Comparison of ENCODE assay signal across 9 mouse cellular contexts in the genomic region with DNA sequence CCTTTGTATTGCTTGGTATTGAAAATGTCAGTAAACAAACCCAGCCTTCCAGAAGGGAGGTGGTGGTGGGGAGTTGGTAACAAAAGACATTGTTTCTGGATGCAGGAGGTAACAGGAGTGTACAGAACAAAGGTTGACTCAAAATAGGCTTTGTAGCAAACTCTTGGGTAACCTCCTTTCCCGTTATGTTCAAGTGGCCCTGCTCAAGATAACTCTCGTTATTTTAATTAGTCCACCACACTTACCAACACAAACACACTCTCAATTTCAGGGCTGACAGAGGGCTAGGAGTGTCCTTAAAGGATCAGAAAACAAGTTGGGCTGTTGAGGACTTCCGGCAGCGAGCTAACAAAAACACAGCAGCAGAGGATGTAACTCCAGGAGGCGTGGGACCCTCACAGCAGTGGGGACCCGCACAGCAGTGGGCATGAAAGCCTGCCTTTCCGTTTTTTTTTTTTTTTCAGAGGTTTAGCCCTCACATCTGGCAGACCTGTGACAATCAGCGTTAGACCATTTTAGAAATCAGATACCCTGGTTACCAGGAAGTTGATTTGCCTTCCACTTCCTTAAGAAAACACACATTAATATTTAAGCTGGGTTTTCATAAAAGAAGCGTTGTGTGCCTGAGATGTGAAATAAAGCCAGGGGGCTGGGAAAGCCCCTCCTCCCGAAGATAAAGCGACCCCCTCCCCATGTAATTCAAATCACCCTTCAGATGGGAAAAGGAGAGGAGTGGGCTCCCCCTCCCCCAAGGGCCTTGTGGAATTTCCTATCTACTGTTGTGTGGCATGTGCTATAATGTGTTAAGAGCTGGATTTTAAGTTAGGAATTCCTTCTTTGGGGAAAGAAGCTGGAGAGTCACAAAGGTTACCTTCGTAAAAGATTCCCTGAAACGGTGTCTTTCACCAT.
DNase-seq lines count a peak whose midpoint lies in the region; ATAC-seq lines count a peak whose summit lies in the region.
"Had no signal": no experiment of that assay in that cellular context is flagged by ENCODE, and none has a peak within 500 bp of the region (broad histone marks: within the 10 kb centered on the region; RNA-seq: fewer than 3 reads in every experiment).

No protein-coding gene starts in this region.

- peak overlapping the region; percentile 45 for H3K4me3 ChIP-seq in heart, embryonic 10.5 days
- no peak overlapping the region for H3K4me3 ChIP-seq in embryonic facial prominence, embryonic 11.5 days (ENCODE audit: low read depth, low read length)

- no peak overlapping the region; the same call in 1 of the 2 replicates for H3K9ac ChIP-seq in embryonic facial prominence, embryonic 11.5 days (replicated peaks; ENCODE audit: low read length)

- ATAC-seq in embryonic facial prominence, embryonic 11.5 days (replicated peaks; ENCODE audit: insufficient number of reproducible peaks, low FRiP score, low TSS enrichment, low read depth), result peak; percentile 59; the same call in 1 of the 2 replicates
- ATAC-seq in megakaryocyte progenitor cell, adult 5-6 weeks (replicated peaks; ENCODE audit: poor library complexity), result no peak
- no peak for ATAC-seq in cerebellum, adult (ENCODE audit: insufficient number of reproducible peaks, low FRiP score, low TSS enrichment)
- no peak for ATAC-seq in megakaryocyte-erythroid progenitor cell, adult 5-6 weeks (replicated peaks; ENCODE audit: low FRiP score, low TSS enrichment, poor library complexity, severe bottlenecking)

- H3K4me1 ChIP-seq in heart, embryonic 10.5 days, result peaks cover 16% of the 10 kb centered on the region; the same call in 1 of the 2 replicates
- H3K4me1 ChIP-seq in embryonic facial prominence, embryonic 11.5 days (ENCODE audit: control insufficient read depth, insufficient read depth, low read length), result no peaks in the 10 kb centered on the region; the same call in 1 of the 2 replicates

- H3K9me3 ChIP-seq in heart, embryonic 10.5 days, result no peaks in the 10 kb centered on the region
- no peaks in the 10 kb centered on the region for H3K9me3 ChIP-seq in embryonic facial prominence, embryonic 11.5 days (replicated peaks; ENCODE audit: control insufficient read depth, low read length)

- H3K27me3 ChIP-seq in heart, embryonic 10.5 days (ENCODE audit: insufficient read depth, poor library complexity, severe bottlenecking), result no peaks in the 10 kb centered on the region
- H3K27me3 ChIP-seq in embryonic facial prominence, embryonic 11.5 days (ENCODE audit: control insufficient read depth, insufficient read depth, low read length), result no peaks in the 10 kb centered on the region

- H3K36me3 ChIP-seq in heart, embryonic 10.5 days, result no peaks in the 10 kb centered on the region
- H3K36me3 ChIP-seq in embryonic facial prominence, embryonic 11.5 days (replicated peaks; ENCODE audit: control insufficient read depth, insufficient read depth, low read depth, low read length), result no peaks in the 10 kb centered on the region

- H3K27ac ChIP-seq in heart, embryonic 10.5 days, result peak overlapping the region; percentile 80
- peak overlapping the region; percentile 63; the same call in 1 of the 2 replicates for H3K27ac ChIP-seq in embryonic facial prominence, embryonic 11.5 days (replicated peaks; ENCODE audit: low read depth, low read length)

- DNase-seq in heart, embryonic 10.5 days (ENCODE audit: low spot score), result peak; percentile 66
- DNase-seq in heart, postnatal 14 days, result no peak
- DNase-seq in A20 (ENCODE audit: low read depth, low spot score), result peak; percentile 76
- DNase-seq in embryonic facial prominence, embryonic 11.5 days (ENCODE audit: low spot score), result peak; percentile 71
- DNase-seq in mesoderm, embryonic 11.5 days (ENCODE audit: low read depth, low spot score), result peak; percentile 56
- DNase-seq: kidney, adult 9 months had no signal

- peak overlapping the region; percentile 4; the same call in 1 of the 2 replicates for H3K4me2 ChIP-seq in embryonic facial prominence, embryonic 11.5 days (ENCODE audit: low read depth, low read length)

- whole genome bisulfite sequencing in heart, embryonic 10.5 days, result 8% methylated on average over 13 of the region's 13 CpGs
- 4% methylated on average over 13 of the region's 13 CpGs for WGBS in embryonic facial prominence, embryonic 11.5 days

- intact Hi-C loops in heart, postnatal 14 days (cut with DNase I), result no loop called here

Comparison
In these comparisons a context has a peak if more than half of its experiments do, and no peak if none do; other contexts are left out.
1. DNase-seq: peak in heart, embryonic 10.5 days (single experiment), A20 (single experiment), embryonic facial prominence, embryonic 11.5 days (single experiment) and mesoderm, embryonic 11.5 days (single experiment); none in heart, postnatal 14 days (0 of 2).